Mouse (Mus musculus): ENCODE data around the gene Map3k6.

DNA sequence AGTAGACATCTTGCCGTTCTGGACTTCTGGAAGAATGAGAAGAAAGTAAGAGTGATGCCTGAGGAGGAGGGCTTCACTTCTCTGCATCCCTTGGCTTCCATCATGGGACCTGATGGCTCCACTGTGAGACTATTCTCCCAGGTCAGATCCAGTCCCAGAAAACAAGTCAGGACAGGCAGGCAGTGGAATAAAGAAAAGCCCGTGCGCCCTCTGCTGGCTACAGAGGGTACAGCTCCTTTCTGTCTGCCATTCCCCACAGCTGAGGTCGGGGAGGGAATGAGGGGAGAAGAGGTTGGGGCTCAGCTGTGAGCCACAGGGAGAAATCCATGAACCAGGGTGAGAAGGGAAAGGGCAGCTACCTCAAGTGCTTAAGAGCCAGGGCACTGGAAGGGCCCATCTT, 61.2 kb downstream of the Map3k6 start:
- TF ChIP-seq CTCF (IDR thresholded peaks at IDR 0.05; ENCODE audit: control insufficient read depth, insufficient read depth, insufficient replicate concordance, low read depth, low read length) = peak; percentile 66; the same call in 1 of the 2 replicates
- TF ChIP-seq POLR2A (IDR thresholded peaks at IDR 0.05; ENCODE audit: control insufficient read depth, low read depth, low read length) = no peak

Data from testis, adult 2 months (tissue).